Mouse (Mus musculus): ENCODE measurements around the gene Galp.

Galp gene

DNA sequence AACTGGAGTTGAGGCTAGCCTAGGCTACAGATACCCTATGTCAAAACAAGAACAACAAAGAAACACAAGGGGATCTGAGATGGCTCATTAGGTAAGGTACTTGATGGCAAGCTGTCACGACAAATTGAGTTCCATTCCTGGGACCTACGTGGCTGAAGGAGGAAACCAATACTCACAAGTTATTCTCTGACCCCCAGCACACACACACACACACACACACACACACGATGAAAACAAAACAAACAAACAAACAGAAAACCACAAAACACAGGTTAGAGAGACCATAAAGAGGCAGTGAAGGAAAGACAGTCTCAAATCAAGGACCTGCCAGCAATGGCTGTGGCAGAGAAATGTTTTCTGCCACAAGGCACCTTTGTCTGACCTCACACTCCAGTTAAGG is at the start of gene Galp:
Gene Galp (plus strand): TSS at position 301 of the 400 bp plus-strand sequence.
- no peak for DNase-seq (ENCODE audit: low read depth, low spot score)

GRCm38 (mm10) chr7:6147688-6148087 is 49.2 kb upstream of the Galp start:
- DNase-seq (ENCODE audit: low read depth, low spot score) = no peak

DNA sequence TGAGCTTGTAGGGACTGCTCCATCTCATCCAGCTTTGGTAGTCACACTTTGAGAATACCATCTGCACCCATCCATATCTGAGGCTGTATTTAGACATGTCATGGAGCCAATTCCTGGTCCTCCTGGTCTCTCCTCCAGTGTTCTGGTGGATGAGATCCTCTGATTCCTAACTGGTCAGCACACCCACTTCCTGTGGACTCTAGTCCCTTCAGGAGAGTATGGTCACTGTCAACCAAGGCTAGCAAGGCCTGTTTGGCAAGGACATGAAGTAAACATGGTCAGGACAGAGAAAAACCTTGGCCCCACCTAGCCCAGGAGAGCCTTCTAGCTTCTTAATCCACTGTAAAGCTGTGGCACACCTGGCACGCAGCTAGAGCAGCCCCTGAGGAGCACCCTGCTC is 45.6 kb upstream of the Galp start:
- no peak for DNase-seq (ENCODE audit: low read depth, low spot score)

DNA sequence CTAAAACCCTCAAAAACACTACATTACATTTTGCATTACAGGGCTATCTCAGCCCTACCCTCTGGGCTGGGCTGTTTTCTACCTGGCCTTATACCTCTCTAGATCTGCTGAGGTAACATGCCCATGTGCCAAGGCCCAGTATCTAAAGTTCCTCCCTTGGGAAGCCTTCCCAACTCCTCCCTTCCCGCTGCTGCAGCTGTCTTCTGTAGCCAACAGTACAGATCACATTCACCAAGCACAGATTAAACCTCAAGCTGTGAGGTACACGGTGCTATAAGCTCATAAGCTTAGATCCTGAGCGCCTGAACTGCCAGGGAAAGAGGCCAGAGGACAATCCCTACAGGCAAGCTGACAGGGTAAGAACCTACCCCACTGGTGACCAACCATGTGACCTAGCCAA is 44.9 kb upstream of the Galp start:
- DNase-seq (ENCODE audit: low read depth, low spot score) = no peak

DNA sequence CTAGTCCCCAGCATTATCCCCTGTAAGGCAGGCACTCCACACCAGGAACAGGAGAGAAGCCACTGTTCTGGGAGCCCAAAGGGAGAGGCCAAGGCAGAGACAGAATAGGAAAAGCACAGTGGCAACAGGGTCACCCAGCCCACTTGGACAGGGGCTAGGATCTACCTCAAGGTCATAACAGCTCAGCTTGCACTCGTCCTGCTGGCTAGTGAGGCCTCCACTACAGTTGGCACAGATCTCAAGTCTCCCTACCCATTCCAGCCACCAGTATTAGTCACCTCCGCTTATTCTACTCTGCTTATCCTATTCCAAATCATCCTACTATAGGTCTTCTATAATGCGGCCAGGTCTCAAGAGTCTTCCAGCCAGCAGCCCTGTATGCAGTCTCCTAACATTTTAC is 43.8 kb upstream of the Galp start:
- DNase-seq (ENCODE audit: low read depth, low spot score) = no peak

GRCm38 (mm10) chr7:6154164-6154563 is 42.7 kb upstream of the Galp start:
- no peak for DNase-seq (ENCODE audit: low read depth, low spot score)

DNA sequence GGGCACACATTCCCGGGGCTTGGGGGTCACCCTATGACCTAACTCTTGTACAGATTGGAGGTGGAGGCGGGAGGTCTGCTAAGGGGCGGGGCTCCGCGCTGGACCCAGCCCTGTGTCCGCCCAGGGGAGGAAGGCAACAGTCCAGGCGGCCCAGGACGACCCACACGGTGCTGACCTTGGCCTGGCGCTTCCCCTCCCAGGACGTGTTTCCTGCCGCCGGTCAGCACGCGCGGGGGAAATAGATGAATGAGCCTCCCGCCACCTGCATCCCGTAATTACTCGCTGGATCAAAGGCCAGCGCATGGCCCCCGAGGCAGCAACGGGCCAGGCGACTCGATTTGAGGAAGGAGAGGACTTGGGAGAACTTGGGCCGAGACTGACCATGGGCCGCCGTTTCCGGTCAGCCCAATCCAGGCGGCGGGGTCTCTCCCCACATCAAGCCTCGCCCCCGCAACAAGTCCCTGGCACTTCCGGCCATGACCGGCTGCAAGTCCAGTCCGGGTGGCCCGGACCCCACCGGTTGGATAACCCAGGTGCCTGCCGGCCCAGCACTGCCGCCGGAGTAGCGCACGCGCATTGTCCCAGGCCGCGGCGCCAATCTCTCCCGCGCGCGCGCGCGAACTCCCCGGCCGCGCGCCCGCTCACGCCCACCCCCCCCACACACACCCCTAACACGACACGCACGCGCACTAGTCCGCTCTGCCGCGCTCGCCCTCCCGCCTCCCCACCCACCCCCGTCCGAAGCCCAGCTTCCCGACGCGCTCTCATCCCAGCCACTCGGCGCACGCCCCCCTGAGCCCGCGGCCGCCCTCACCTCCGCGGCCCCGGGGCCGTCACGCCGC is 41.6 kb upstream of the Galp start:
- DNase-seq (ENCODE audit: low read depth, low spot score) = peak; percentile 86

- DNase-seq (ENCODE audit: low read depth, low spot score) = peak; percentile 98
Measured at GRCm38 (mm10) chr7:6155901-6156411, 40.9 kb upstream of the Galp start, which contains the start of gene Zfp787. TSS of gene Zfp787 (minus strand) at chr7:6155997.

GRCm38 (mm10) chr7:6156901-6157472 is 39.9 kb upstream of the Galp start:
- DNase-seq (ENCODE audit: low read depth, low spot score) = no peak

DNA sequence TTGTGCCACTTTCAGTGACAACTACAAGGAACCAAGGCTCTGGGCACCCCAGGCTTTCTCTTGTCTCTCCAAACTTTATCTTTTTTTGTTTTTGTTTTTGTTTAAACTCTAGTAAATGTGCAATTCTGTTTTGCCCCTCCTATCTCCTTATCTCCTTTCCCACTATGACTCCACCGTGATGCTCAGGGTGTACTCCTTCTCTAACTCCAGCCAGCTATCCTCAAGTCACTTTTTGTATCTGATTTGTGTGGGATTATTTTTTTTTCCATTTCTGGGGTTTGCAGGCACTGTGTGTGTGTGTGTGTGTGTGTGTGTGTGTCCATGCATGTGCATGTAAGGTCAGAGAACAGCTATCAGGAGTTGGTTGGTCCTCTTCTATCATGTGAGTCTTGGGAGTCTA is 39.4 kb upstream of the Galp start:
- DNase-seq (ENCODE audit: low read depth, low spot score) = no peak

DNA sequence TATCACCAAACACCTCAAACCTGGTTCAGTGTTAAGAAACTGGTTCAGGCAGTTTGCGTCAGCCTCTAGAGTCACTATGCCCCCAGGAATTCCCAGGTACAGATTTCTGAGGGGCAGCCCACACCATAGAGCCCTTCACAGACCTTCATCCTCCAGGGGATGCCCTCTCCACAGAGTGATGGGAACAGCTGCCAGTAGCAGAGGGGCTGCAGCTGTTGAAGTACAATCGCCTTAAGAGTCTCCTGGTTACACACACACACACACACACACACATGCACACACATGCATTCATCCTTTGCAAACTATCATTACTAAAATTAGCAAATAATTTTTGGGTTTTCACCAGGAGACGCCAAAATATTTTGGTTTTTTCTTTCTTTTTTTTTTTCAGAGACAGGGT is 37.3 kb upstream of the Galp start:
- no peak for DNase-seq (ENCODE audit: low read depth, low spot score)

DNA sequence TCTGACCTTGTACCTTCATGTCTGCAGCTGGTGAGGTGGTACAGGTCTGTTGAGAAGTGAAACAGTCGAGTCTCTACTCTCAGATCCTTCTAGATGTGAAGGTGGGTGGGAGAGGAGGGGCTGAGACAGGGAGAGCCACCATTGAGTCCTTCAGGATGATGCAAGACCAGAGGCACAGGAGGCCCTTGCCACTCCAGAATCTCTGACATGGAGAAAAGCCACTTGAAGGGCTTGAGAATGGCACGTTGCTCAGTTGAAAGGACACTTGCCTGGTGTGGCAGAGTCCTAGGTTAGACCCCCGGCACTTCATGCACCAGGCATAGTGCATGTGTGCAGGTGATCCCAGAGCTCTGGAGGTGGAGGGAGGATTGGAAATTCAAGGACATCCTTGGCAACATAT is 35.3 kb upstream of the Galp start:
- no peak for DNase-seq (ENCODE audit: low read depth, low spot score)

GRCm38 (mm10) chr7:6162172-6162571 is 34.7 kb upstream of the Galp start:
- peak; percentile 57 for DNase-seq (ENCODE audit: low read depth, low spot score)

GRCm38 (mm10) chr7:6164671-6165070 is 32.2 kb upstream of the Galp start:
- DNase-seq (ENCODE audit: low read depth, low spot score) = no peak

DNA sequence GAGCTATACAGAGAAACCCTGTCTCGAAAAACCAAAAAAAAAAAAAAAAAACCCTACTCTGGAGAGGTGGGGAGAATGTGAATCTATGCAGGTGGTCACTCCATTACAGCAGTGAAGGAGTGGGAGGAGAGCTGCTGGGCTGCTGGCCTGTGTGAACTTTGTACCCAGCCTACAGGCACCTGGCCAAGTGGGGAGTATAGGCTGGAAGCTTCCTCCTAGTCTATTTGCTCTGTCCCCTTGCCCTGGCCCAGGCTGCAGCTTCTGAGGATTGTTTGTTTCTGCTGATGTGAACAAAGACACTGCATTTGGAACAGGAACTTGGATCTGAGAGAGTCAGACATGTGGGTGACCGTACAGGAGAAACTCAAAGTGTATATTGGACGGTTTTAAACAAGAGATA is 27.5 kb upstream of the Galp start:
- DNase-seq (ENCODE audit: low read depth, low spot score) = no peak

GRCm38 (mm10) chr7:6170391-6170790 is 26.5 kb upstream of the Galp start:
- no peak for DNase-seq (ENCODE audit: low read depth, low spot score)

DNA sequence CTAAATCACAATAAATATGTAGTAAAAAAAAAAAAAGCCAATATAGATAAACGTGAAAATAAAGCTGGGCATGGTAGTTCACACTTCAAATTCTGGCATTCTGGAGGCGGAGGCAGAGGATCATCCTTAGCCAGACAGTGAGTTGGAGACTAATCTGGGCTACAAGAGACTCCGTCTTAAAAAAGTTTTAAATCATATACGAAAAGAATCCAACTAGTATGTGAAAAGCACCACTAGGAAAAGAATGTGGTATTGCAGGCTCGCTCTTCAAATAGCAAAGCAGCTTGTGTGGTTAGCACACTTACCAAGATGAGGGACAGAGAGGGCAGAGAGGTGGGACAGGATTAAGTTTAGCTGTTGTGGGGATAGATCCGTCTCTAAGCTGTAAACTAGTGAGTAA is 26.0 kb upstream of the Galp start:
- DNase-seq (ENCODE audit: low read depth, low spot score) = no peak

DNA sequence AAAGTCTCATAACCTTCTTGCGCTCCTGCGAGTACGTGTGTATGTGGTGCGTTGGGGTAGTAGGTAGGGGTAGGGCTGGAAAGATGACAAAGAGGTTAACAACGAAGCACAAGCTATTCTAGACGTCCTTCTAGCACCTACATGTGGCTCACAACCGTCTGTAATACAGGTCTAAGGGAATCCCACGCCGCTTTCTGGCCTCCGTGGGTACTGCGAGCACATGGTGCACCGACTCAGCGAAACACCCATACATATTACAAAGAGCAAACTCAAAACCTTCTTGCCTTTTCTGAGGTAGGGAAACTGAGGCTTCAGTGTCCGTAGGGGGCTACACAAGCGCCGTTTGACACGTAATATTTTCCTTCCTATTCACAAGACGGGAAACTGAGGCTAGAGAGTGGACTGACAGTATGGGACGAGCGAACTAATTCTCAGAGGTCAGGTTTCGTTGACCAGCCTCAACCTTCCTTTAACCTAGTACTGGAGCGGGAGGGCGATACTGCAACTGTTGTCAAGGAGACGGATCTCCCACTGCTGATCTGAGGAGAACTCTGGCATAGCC is 25.4 kb upstream of the Galp start:
- DNase-seq (ENCODE audit: low read depth, low spot score) = peak; percentile 74

- peak; percentile 100 for DNase-seq (ENCODE audit: low read depth, low spot score)
Measured at GRCm38 (mm10) chr7:6172006-6172649, 24.8 kb upstream of the Galp start, which contains the start of gene Zfp444. TSS of gene Zfp444 (plus strand) at chr7:6172226.

DNA sequence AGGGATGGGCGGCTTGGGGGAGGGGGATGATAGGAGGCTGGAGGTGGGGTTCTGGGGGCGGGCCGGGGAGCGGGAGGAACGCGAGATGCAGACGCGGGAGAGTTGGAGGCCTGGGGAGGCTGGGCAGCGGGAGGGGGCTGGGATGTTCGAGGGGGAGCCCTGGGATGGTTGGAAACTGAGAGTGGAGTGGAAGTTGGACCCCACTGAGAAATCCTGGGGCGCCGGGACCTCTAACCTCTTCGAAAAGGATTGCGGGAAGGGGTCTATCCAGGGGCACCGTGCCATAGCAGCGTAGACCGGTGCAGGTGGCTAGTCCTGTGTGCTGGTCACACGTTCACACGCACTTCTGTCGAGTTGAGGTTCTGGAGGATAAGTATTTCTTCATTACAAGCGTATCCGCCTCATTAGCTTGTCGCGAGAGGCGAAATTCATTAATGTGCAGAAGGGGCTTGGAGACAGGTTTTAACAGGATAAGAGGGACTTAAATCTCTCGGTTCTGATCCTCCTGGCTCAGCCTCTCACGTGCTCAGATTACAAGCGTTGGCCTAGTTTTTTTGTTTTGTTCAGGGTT is 24.1 kb upstream of the Galp start:
- DNase-seq (ENCODE audit: low read depth, low spot score) = peak; percentile 73

DNA sequence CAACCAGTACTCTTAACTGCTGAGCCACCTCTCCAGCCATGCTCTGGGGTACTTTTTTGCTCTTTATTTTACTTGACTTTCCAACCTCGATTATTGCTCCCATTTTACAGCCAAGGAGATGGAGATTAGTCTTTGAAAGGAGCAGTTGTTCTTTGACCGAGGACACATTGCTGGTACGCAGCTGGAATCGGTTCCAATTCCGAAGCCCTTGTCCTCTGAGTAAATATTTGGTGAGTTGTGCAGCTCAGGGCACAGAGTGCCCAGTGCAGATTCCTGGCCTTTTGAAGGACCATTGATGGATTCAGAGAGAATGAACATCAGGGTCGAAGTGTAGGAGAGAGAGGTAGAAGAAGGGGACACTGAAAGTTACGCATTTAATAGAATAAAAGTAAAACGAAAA is 23.0 kb upstream of the Galp start:
- DNase-seq (ENCODE audit: low read depth, low spot score) = no peak

Measured in R1 (cell line).